Mouse (Mus musculus) ES-Bruce4 (cell line): Measurements from ENCODE around the gene Obscn.

Experiments
- CTCF ChIP-seq: IDR thresholded peaks from one replicate; pipeline ENCODE4 v1.8.1; 2011; ENCODE audit warnings: low read depth, low read length
- EP300 ChIP-seq: IDR thresholded peaks from 2 replicates; pipeline ENCODE4 v1.6.1; 2011; ENCODE audit warnings: low read depth, low read length; ENCODE audit not compliant: insufficient read depth

GRCm38 (mm10) chr11:58985299-58985917, 150.8 kb downstream of the Obscn start:
- no peak for TF ChIP-seq EP300
- TF ChIP-seq CTCF = no peak
